Mouse (Mus musculus) ovary, adult 10 weeks (tissue): Measurements from ENCODE around the gene Zmynd11. TPM values are rescaled to one million over a fixed set of nuclear protein-coding genes. Genes with fewer than 3 reads are reported as not detected.

Source experiments
- polyA plus RNA-seq: library from polyadenylated mRNA; stranded (reverse); fragments of 350-450 nt; fragmentation: Illumina TruSeq; extraction: RNeasy Lipid Tissue Mini Kit (QIAGEN cat#74804); gene quantifications from one replicate; pipeline ENCODE4 v1.2.3, GENCODE M21; 2014

Gene Zmynd11
- polyA plus RNA-seq, result 182 TPM

GRCm38 (mm10) chr13:9764646-9765536, at the start of gene Zmynd11:
Gene Zmynd11, minus strand, starts transcription at chr13:9765330.

